Mouse (Mus musculus) adrenal gland, postnatal 14 days (tissue): ENCODE measurements around the gene Fam89b. TPM values are rescaled to one million over a fixed set of nuclear protein-coding genes. Genes with fewer than 3 reads are reported as not detected.

Source experiments
- DNase-seq: peaks from one replicate; pipeline ENCODE4 v3.0.0; 2021; ENCODE audit warnings: mixed read lengths
- microRNA-seq, 2 experiments: library from miRNA; unstranded; fragments of <30 nt; microRNA quantifications; one replicate each; pipeline ENCODE4 v1.2.0; 2021
- total RNA-seq: library from RNA; stranded (reverse); gene quantifications from 2 replicates; pipeline ENCODE4 v1.2.3, GENCODE M21; 2021

Gene Fam89b
- total RNA-seq, 1 experiment from 2014 or later = 41.3 TPM

DNA sequence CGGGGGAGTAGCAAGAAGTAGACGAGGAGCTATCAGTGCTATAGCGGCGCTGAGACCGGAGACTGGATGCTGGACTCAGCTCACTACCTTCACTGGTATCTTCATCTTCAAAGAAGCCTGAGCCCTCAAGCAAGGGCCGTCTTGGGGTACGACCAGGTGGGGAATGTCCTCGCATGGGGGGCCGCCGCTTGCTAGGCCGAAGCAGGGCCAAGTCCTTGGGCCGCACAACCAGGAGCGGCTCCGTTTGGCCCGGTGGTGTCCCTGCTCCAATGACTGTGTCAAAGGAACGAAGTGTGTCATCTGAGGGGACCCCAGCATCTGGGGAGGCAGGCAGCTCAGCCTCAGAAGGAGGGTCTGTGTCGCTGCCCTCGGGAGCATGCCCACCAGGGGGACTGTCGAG lies 44.0 kb downstream of the Fam89b start:
- no peak for DNase-seq

DNA sequence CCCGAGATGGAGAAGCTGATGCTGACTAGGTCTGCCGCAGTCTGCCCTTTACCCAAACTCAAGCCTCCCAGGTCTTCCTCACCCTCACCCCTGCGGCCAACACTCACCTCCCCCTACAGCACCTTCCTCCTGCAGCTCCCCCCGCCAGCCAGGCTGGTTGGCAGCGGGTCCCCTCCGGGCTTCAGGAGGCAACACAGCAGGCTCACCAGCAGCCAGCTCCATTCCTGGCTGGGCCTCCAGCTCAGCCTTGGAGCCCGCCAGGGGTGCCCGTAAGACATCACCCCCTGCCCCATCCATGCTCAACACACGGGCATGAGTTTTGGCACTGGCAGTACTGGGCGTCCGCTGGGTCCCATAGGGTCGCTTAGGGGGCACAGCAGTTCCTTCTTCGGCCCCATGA lies 44.5 kb downstream of the Fam89b start:
- no peak for DNase-seq

DNA sequence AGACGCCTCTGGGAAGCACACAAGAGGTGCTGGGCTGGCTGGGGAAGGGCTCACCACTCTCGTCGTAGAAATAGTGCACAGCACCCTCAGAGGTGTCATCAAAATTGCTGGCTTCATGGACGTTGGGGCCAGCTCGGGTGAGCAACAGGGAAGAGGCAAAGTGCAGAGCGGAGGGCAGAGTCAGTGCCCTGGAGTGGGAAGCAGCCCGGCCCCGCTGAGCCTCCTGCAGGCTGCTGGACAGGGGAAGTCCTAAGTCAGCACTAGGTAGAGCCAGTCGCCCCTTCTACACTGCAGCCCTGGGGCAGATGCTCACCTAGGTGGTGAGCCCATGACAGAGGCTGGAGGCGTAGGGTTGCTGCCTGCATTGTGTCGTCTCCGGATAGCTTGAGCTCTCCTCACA lies 45.2 kb downstream of the Fam89b start:
- no peak for DNase-seq

DNA sequence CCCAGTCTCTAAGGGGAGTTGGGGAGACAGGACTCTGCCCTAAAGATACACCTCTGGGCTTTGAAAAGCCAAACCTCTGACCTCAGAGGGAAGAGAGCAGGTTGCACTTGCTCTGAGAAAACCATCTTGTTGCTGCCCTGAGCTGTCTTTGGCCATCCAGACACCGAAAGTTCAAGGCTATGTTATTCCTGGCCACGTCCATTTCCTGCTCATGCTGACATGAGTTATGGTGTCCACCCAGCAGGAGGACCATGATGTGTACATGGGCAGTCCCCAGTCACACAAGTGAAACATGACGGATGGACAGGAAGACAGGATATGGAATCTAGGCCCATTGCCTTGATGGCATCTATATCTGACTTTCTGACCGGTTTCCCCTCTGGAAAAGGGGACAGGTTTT lies 49.0 kb downstream of the Fam89b start:
- DNase-seq = peak; percentile 78

Small RNA genes within 50 kb of the gene (microRNA-seq; reads per million reads assigned to microRNA genes)
- 0 to 1.3 reads per million in 2 experiments for gene Mir6987

Other genes starting within 250 kb of the Fam89b start
- gene Mus81, start 241.3 kb downstream of the Fam89b start, total RNA-seq = 22.3 and 28.6 TPM in 2 replicates
- 640 and 706 TPM in 2 replicates for gene Cfl1, start 239.2 kb downstream of the Fam89b start, total RNA-seq
- 1.0 and 2.2 TPM in 2 replicates for gene 1700020D05Rik, start 225.9 kb downstream of the Fam89b start, total RNA-seq
- gene Snx32, start 219.1 kb downstream of the Fam89b start, total RNA-seq = 10.4 and 11.8 TPM in 2 replicates
- not detected in 2 replicates for gene Ovol1, start 169.0 kb downstream of the Fam89b start, total RNA-seq
- gene Ap5b1, start 161.6 kb downstream of the Fam89b start, total RNA-seq = 7.3 and 8.0 TPM in 2 replicates
- gene Rnaseh2c, start 127.8 kb downstream of the Fam89b start, total RNA-seq = 106 and 113 TPM in 2 replicates
- 54.8 and 62.0 TPM in 2 replicates for gene Kat5, start 119.4 kb downstream of the Fam89b start, total RNA-seq
- gene Rela, start 92.2 kb downstream of the Fam89b start, total RNA-seq = 60.7 and 65.1 TPM in 2 replicates
- gene Sipa1, start 65.9 kb downstream of the Fam89b start, total RNA-seq = 56.4 and 64.0 TPM in 2 replicates
- 50.4 and 51.2 TPM in 2 replicates for gene Map3k11, start 40.9 kb downstream of the Fam89b start, total RNA-seq
- 75.1 and 78.4 TPM in 2 replicates for gene Pcnx3, start 40.7 kb downstream of the Fam89b start, total RNA-seq
- gene Kcnk7, start 25.3 kb downstream of the Fam89b start, total RNA-seq = not detected in 2 replicates
- 29.1 and 29.3 TPM in 2 replicates for gene Ehbp1l1, start 3.3 kb downstream of the Fam89b start, total RNA-seq
- 212 and 214 TPM in 2 replicates for gene Ltbp3, start 11.3 kb upstream of the Fam89b start, total RNA-seq
- gene Scyl1, start 41.8 kb upstream of the Fam89b start, total RNA-seq = 87.4 and 92.1 TPM in 2 replicates
- gene Frmd8, start 145.6 kb upstream of the Fam89b start, total RNA-seq = 26.0 and 34.5 TPM in 2 replicates
- 14.7 and 16.5 TPM in 2 replicates for gene Slc25a45, start 148.2 kb upstream of the Fam89b start, total RNA-seq
- gene Tigd3, start 164.5 kb upstream of the Fam89b start, total RNA-seq = 1.4 and 1.7 TPM in 2 replicates
- gene Dpf2, start 183.4 kb upstream of the Fam89b start, total RNA-seq = 118 and 119 TPM in 2 replicates
- gene Cdc42ep2, start 195.2 kb upstream of the Fam89b start, total RNA-seq = 9.6 and 9.7 TPM in 2 replicates
- gene Pola2, start 234.5 kb upstream of the Fam89b start, total RNA-seq = 24.6 and 28.4 TPM in 2 replicates